Mouse (Mus musculus): Measurements from ENCODE around the gene Zfp84. TPM values are rescaled to one million over a fixed set of nuclear protein-coding genes. Genes with fewer than 3 reads are reported as not detected.

The Zfp84 gene
- polyA plus RNA-seq, 1 experiment: 3.0 TPM

- H3K36me3 ChIP-seq (ENCODE audit: control insufficient read depth, insufficient read depth): peaks cover 75% of the 10 kb centered on the region
- peaks cover 4% of the 10 kb centered on the region for H3K79me3 ChIP-seq (ENCODE audit: low read depth)
These were observed 8.2 kb downstream of the Zfp84 start for GRCm38 (mm10) chr7:29776568-29776967.

GRCm38 (mm10) chr7:29777372-29777771, 9.0 kb downstream of the Zfp84 start:
- Histone ChIP-seq H3K4me3 (ENCODE audit: insufficient read depth, poor library complexity, severe bottlenecking) (no peak overlapping the region), H3K79me3 (ENCODE audit: low read depth) (peaks cover 3% of the 10 kb centered on the region), H3K36me3 (ENCODE audit: control insufficient read depth, insufficient read depth) (peaks cover 66% of the 10 kb centered on the region), H3K27me3 (ENCODE audit: control insufficient read depth, insufficient read depth, insufficient read length) (no peaks in the 10 kb centered on the region), H3K79me2 (ENCODE audit: control insufficient read depth, insufficient read depth) (no peaks in the 10 kb centered on the region), H3ac (ENCODE audit: control insufficient read depth, insufficient read length, low read depth) (no peak overlapping the region)
- TF ChIP-seq MAX (IDR thresholded peaks at IDR 0.05): no peak
- no peak for TF ChIP-seq CEBPB (IDR thresholded peaks at IDR 0.05; ENCODE audit: low read depth)
- TF ChIP-seq MYOD1 (IDR thresholded peaks at IDR 0.05; ENCODE audit: control insufficient read depth, insufficient read length, low read depth): no peak
- TF ChIP-seq CTCF (IDR thresholded peaks at IDR 0.05; ENCODE audit: control insufficient read depth, insufficient read depth, insufficient read length): no peak
- no peak for TF ChIP-seq FOSL1 (IDR thresholded peaks at IDR 0.05; ENCODE audit: insufficient read depth, low read length, poor library complexity, severe bottlenecking)
- no peak for TF ChIP-seq USF1 (IDR thresholded peaks at IDR 0.05; ENCODE audit: low read depth)
- no peak for TF ChIP-seq MYOG (IDR thresholded peaks at IDR 0.05; ENCODE audit: control insufficient read depth, extremely low read depth, insufficient read length)

More at GRCm38 (mm10) chr7:29776568-29776967, 8.2 kb downstream of the Zfp84 start:
- no peak overlapping the region for H3K4me3 ChIP-seq (ENCODE audit: insufficient read depth, poor library complexity, severe bottlenecking)
- H3K79me2 ChIP-seq (ENCODE audit: control insufficient read depth, insufficient read depth): no peaks in the 10 kb centered on the region
- no peak overlapping the region for H3ac ChIP-seq (ENCODE audit: control insufficient read depth, insufficient read length, low read depth)
- H3K27me3 ChIP-seq (ENCODE audit: control insufficient read depth, insufficient read depth, insufficient read length): no peaks in the 10 kb centered on the region
- TF ChIP-seq MYOD1 (IDR thresholded peaks at IDR 0.05; ENCODE audit: control insufficient read depth, insufficient read length, low read depth): no peak
- TF ChIP-seq USF1 (IDR thresholded peaks at IDR 0.05; ENCODE audit: low read depth): no peak
- no peak for TF ChIP-seq MAX (IDR thresholded peaks at IDR 0.05)
- TF ChIP-seq CEBPB (IDR thresholded peaks at IDR 0.05; ENCODE audit: low read depth): no peak
- TF ChIP-seq CTCF (IDR thresholded peaks at IDR 0.05; ENCODE audit: control insufficient read depth, insufficient read depth, insufficient read length): no peak
- no peak for TF ChIP-seq FOSL1 (IDR thresholded peaks at IDR 0.05; ENCODE audit: insufficient read depth, low read length, poor library complexity, severe bottlenecking)

- H3ac ChIP-seq (ENCODE audit: control insufficient read depth, insufficient read length, low read depth): peak within 1 kb of the TSS; percentile 71
- H3K79me2 ChIP-seq (ENCODE audit: control insufficient read depth, insufficient read depth): no peaks in the 10 kb centered on the region
- H3K79me3 ChIP-seq (ENCODE audit: low read depth): no peaks in the 10 kb centered on the region
- peak within 1 kb of the TSS; percentile 51 for H3K4me3 ChIP-seq (ENCODE audit: insufficient read depth, poor library complexity, severe bottlenecking)
- peaks cover 2% of the 10 kb centered on the region for H3K36me3 ChIP-seq (ENCODE audit: control insufficient read depth, insufficient read depth)
- H3K27me3 ChIP-seq (ENCODE audit: control insufficient read depth, insufficient read depth, insufficient read length): no peaks in the 10 kb centered on the region
- TF ChIP-seq USF1 (IDR thresholded peaks at IDR 0.05; ENCODE audit: low read depth): no peak
- no peak for TF ChIP-seq MYOD1 (IDR thresholded peaks at IDR 0.05; ENCODE audit: control insufficient read depth, insufficient read length, low read depth)
- TF ChIP-seq CTCF (IDR thresholded peaks at IDR 0.05; ENCODE audit: control insufficient read depth, insufficient read depth, insufficient read length): no peak
- no peak for TF ChIP-seq MAX (IDR thresholded peaks at IDR 0.05)
- no peak for TF ChIP-seq MYOG (IDR thresholded peaks at IDR 0.05; ENCODE audit: control insufficient read depth, extremely low read depth, insufficient read length)
- no peak for TF ChIP-seq CEBPB (IDR thresholded peaks at IDR 0.05; ENCODE audit: low read depth)
- no peak for TF ChIP-seq FOSL1 (IDR thresholded peaks at IDR 0.05; ENCODE audit: insufficient read depth, low read length, poor library complexity, severe bottlenecking)
These were observed 15.7 kb downstream of the Zfp84 start, which contains the start of gene Zfp30 for GRCm38 (mm10) chr7:29783871-29784551. TSS of gene Zfp30 (plus strand) at chr7:29783998.

GRCm38 (mm10) chr7:29785023-29785422, 16.7 kb downstream of the Zfp84 start:
- Histone ChIP-seq H3K27me3 (ENCODE audit: control insufficient read depth, insufficient read depth, insufficient read length) (no peaks in the 10 kb centered on the region), H3K79me3 (ENCODE audit: low read depth) (no peaks in the 10 kb centered on the region), H3K79me2 (ENCODE audit: control insufficient read depth, insufficient read depth) (no peaks in the 10 kb centered on the region), H3ac (ENCODE audit: control insufficient read depth, insufficient read length, low read depth) (no peak overlapping the region), H3K36me3 (ENCODE audit: control insufficient read depth, insufficient read depth) (no peaks in the 10 kb centered on the region), H3K4me3 (ENCODE audit: insufficient read depth, poor library complexity, severe bottlenecking) (no peak overlapping the region)
- no peak for TF ChIP-seq FOSL1 (IDR thresholded peaks at IDR 0.05; ENCODE audit: insufficient read depth, low read length, poor library complexity, severe bottlenecking)
- no peak for TF ChIP-seq MYOG (IDR thresholded peaks at IDR 0.05; ENCODE audit: control insufficient read depth, extremely low read depth, insufficient read length)
- no peak for TF ChIP-seq MAX (IDR thresholded peaks at IDR 0.05)

GRCm38 (mm10) chr7:29785888-29786287, 17.5 kb downstream of the Zfp84 start:
- Histone ChIP-seq H3K27me3 (ENCODE audit: control insufficient read depth, insufficient read depth, insufficient read length) (no peaks in the 10 kb centered on the region), H3K36me3 (ENCODE audit: control insufficient read depth, insufficient read depth) (no peaks in the 10 kb centered on the region), H3K79me3 (ENCODE audit: low read depth) (no peaks in the 10 kb centered on the region), H3ac (ENCODE audit: control insufficient read depth, insufficient read length, low read depth) (no peak overlapping the region), H3K79me2 (ENCODE audit: control insufficient read depth, insufficient read depth) (no peaks in the 10 kb centered on the region), H3K4me3 (ENCODE audit: insufficient read depth, poor library complexity, severe bottlenecking) (no peak overlapping the region)
- TF ChIP-seq MYOG (IDR thresholded peaks at IDR 0.05; ENCODE audit: control insufficient read depth, extremely low read depth, insufficient read length) (no peak), MAX (IDR thresholded peaks at IDR 0.05) (no peak), USF1 (IDR thresholded peaks at IDR 0.05; ENCODE audit: low read depth) (no peak), FOSL1 (IDR thresholded peaks at IDR 0.05; ENCODE audit: insufficient read depth, low read length, poor library complexity, severe bottlenecking) (no peak), MYOD1 (IDR thresholded peaks at IDR 0.05; ENCODE audit: control insufficient read depth, insufficient read length, low read depth) (no peak), CTCF (IDR thresholded peaks at IDR 0.05; ENCODE audit: control insufficient read depth, insufficient read depth, insufficient read length) (no peak), CEBPB (IDR thresholded peaks at IDR 0.05; ENCODE audit: low read depth) (no peak)

GRCm38 (mm10) chr7:29792906-29793305, 24.6 kb downstream of the Zfp84 start:
- Histone ChIP-seq H3K79me3 (ENCODE audit: low read depth) (no peaks in the 10 kb centered on the region), H3K79me2 (ENCODE audit: control insufficient read depth, insufficient read depth) (no peaks in the 10 kb centered on the region), H3K27me3 (ENCODE audit: control insufficient read depth, insufficient read depth, insufficient read length) (no peaks in the 10 kb centered on the region), H3K4me3 (ENCODE audit: insufficient read depth, poor library complexity, severe bottlenecking) (no peak overlapping the region), H3ac (ENCODE audit: control insufficient read depth, insufficient read length, low read depth) (no peak overlapping the region), H3K36me3 (ENCODE audit: control insufficient read depth, insufficient read depth) (no peaks in the 10 kb centered on the region)
- TF ChIP-seq MAX (IDR thresholded peaks at IDR 0.05): no peak
- TF ChIP-seq USF1 (IDR thresholded peaks at IDR 0.05; ENCODE audit: low read depth): no peak
- TF ChIP-seq MYOG (IDR thresholded peaks at IDR 0.05; ENCODE audit: control insufficient read depth, extremely low read depth, insufficient read length): no peak
- no peak for TF ChIP-seq FOSL1 (IDR thresholded peaks at IDR 0.05; ENCODE audit: insufficient read depth, low read length, poor library complexity, severe bottlenecking)
- TF ChIP-seq MYOD1 (IDR thresholded peaks at IDR 0.05; ENCODE audit: control insufficient read depth, insufficient read length, low read depth): no peak
- no peak for TF ChIP-seq CEBPB (IDR thresholded peaks at IDR 0.05; ENCODE audit: low read depth)
- no peak for TF ChIP-seq CTCF (IDR thresholded peaks at IDR 0.05; ENCODE audit: control insufficient read depth, insufficient read depth, insufficient read length)

Measured in C2C12 (cell line).